Mouse (Mus musculus): ENCODE measurements around the gene Mta2.
A peak's percentile ranks its signal among the peaks of the same experiment; 100 is the strongest.

Gene Mta2

GRCm38 (mm10) chr19:8929224-8930088, 12.2 kb upstream of the Mta2 start, which contains the start of the genes Rom1 and Eml3:
Rom1 (minus strand) TSS chr19:8929356.
Eml3 (plus strand) TSS chr19:8929552.
- peak; percentile 86 for DNase-seq (ENCODE audit: low read depth, low spot score)

GRCm38 (mm10) chr19:8930117-8930516, 11.6 kb upstream of the Mta2 start:
- no peak for DNase-seq (ENCODE audit: low read depth, low spot score)

- no peak for DNase-seq (ENCODE audit: low read depth, low spot score)
These were observed 10.9 kb upstream of the Mta2 start for GRCm38 (mm10) chr19:8930771-8931170.

GRCm38 (mm10) chr19:8936736-8937135, 4.9 kb upstream of the Mta2 start:
- no peak for DNase-seq (ENCODE audit: low read depth, low spot score)

- DNase-seq (ENCODE audit: low read depth, low spot score) = no peak
These were observed 1.0 kb upstream of the Mta2 start for GRCm38 (mm10) chr19:8940526-8941133.

- DNase-seq (ENCODE audit: low read depth, low spot score) = no peak
These were observed 550 bp upstream of the Mta2 start for GRCm38 (mm10) chr19:8941136-8941514.

GRCm38 (mm10) chr19:8942276-8942964, 745 bp downstream of the Mta2 start:
- peak; percentile 73 for DNase-seq (ENCODE audit: low read depth, low spot score)

GRCm38 (mm10) chr19:8943047-8943446, 1.4 kb downstream of the Mta2 start:
- DNase-seq (ENCODE audit: low read depth, low spot score) = no peak

GRCm38 (mm10) chr19:8944062-8944461, 2.4 kb downstream of the Mta2 start:
- DNase-seq (ENCODE audit: low read depth, low spot score) = no peak

- peak; percentile 55 for DNase-seq (ENCODE audit: low read depth, low spot score)
These were observed 3.1 kb downstream of the Mta2 start for GRCm38 (mm10) chr19:8944750-8945149.

- DNase-seq (ENCODE audit: low read depth, low spot score) = no peak
These were observed 3.6 kb downstream of the Mta2 start for GRCm38 (mm10) chr19:8945251-8945650.

GRCm38 (mm10) chr19:8946929-8947328, 5.3 kb downstream of the Mta2 start:
- DNase-seq (ENCODE audit: low read depth, low spot score) = no peak

GRCm38 (mm10) chr19:8950190-8950589, 8.5 kb downstream of the Mta2 start:
- no peak for DNase-seq (ENCODE audit: low read depth, low spot score)

- DNase-seq (ENCODE audit: low read depth, low spot score) = no peak
These were observed 10.6 kb downstream of the Mta2 start for GRCm38 (mm10) chr19:8952241-8952640.

GRCm38 (mm10) chr19:8953135-8954039, 11.7 kb downstream of the Mta2 start, which contains the start of gene Tut1:
Tut1 (plus strand) TSS chr19:8953847.
- peak; percentile 99 for DNase-seq (ENCODE audit: low read depth, low spot score)

- no peak for DNase-seq (ENCODE audit: low read depth, low spot score)
These were observed 12.5 kb downstream of the Mta2 start for GRCm38 (mm10) chr19:8954171-8954570.

- DNase-seq (ENCODE audit: low read depth, low spot score) = no peak
These were observed 20.6 kb downstream of the Mta2 start for GRCm38 (mm10) chr19:8962256-8962655.

- no peak for DNase-seq (ENCODE audit: low read depth, low spot score)
These were observed 23.4 kb downstream of the Mta2 start for GRCm38 (mm10) chr19:8965075-8965474.

GRCm38 (mm10) chr19:8965771-8966170, 24.1 kb downstream of the Mta2 start:
- DNase-seq (ENCODE audit: low read depth, low spot score) = no peak

GRCm38 (mm10) chr19:8966198-8966589, 24.5 kb downstream of the Mta2 start:
- no peak for DNase-seq (ENCODE audit: low read depth, low spot score)

Data from brain, adult 2 months (tissue).